ENCODE assay signal across 13 mouse cellular contexts in the genomic region with DNA sequence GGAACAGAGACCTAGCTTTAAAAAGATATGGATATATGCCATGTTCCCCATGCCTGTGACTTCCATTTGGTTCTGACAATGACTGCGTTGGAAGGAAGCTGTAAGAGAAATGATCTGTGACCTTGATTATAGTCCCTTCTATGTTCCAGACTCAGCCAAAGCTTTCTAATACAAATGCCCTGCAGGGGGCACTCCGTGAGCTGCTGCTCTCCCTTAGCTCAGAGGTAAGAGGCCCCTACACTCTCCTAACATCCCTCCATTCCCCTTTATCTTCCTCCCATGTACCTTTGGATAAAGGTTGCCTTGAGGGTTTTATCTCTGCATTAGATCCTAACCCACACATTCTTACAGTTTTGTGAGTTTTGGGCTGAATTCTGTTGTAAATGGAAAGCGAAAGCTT.
DNase-seq lines count a peak whose midpoint lies in the region.
"Had no signal": no experiment of that assay in that cellular context is flagged by ENCODE, and none has a peak within 500 bp of the region (broad histone marks: within the 10 kb centered on the region; RNA-seq: fewer than 3 reads in every experiment).

No protein-coding gene starts in this region.

- peak; percentile 5 for DNase-seq in embryo, embryonic 11 days
- no peak for DNase-seq in embryo, embryonic 10 days (ENCODE audit: low spot score)
- DNase-seq in kidney, postnatal 36 days: peak; percentile 7 to 59
- DNase-seq in kidney, postnatal 14 days: no peak
- DNase-seq in 416B (ENCODE audit: low read depth): peak; percentile 21
- DNase-seq in ZHBTc4 (ENCODE audit: low read depth, low spot score): peak; percentile 19
- no peak for DNase-seq in adrenal gland, postnatal 25 days
- no peak for DNase-seq in frontal cortex, postnatal 14 days (ENCODE audit: low spot score in 2 of 2)
- DNase-seq: cerebellum, postnatal 25 days; heart, postnatal 4 days; midbrain, embryonic 14.5 days; right cerebral cortex, adult 18-20 months; thymus, postnatal 25 days had no signal

Comparison
In these comparisons a context has a peak if more than half of its experiments do, and no peak if none do; other contexts are left out.
1. DNase-seq: peak in embryo, embryonic 11 days (single experiment), kidney, postnatal 36 days (2 of 2), 416B (single experiment) and ZHBTc4 (single experiment); none in embryo, embryonic 10 days (single experiment), kidney, postnatal 14 days (single experiment), adrenal gland, postnatal 25 days (single experiment) and frontal cortex, postnatal 14 days (0 of 2).